Mouse (Mus musculus) liver, embryonic 14.5 days (tissue): ENCODE data around the gene Chn2.

Experiments
- CTCF ChIP-seq: IDR thresholded peaks from 2 replicates; pipeline ENCODE4 v1.5.1; 2016; ENCODE audit warnings: antibody characterized with exemption, low read depth, control low read depth
- EP300 ChIP-seq: IDR thresholded peaks from 2 replicates; pipeline ENCODE4 v1.6.1; 2016; ENCODE audit warnings: antibody characterized with exemption, low read depth

- no peak for TF ChIP-seq CTCF
- no peak for TF ChIP-seq EP300
Measured at GRCm38 (mm10) chr6:54305777-54306176, 266.4 kb downstream of the Chn2 start.
